Mouse (Mus musculus) thymus, adult 2 months (tissue): ENCODE results near the gene Gm28710.

ENCODE experiments used
- CTCF ChIP-seq: fragments of 200-500 bp; IDR thresholded peaks from 2 replicates; pipeline ENCODE4 v1.5.1; 2012; ENCODE audit warnings: mild to moderate bottlenecking, control low read depth, low read length, moderate library complexity, borderline replicate concordance; ENCODE audit not compliant: control insufficient read depth, poor library complexity, insufficient read depth; ENCODE audit errors: extremely low read depth
- POLR2A ChIP-seq: fragments of 200-500 bp; IDR thresholded peaks from 2 replicates; pipeline ENCODE4 v1.6.1; 2012; ENCODE audit warnings: mild to moderate bottlenecking, low read length, control low read depth, moderate library complexity; ENCODE audit not compliant: control insufficient read depth, poor library complexity, insufficient read depth; ENCODE audit errors: extremely low read depth

DNA sequence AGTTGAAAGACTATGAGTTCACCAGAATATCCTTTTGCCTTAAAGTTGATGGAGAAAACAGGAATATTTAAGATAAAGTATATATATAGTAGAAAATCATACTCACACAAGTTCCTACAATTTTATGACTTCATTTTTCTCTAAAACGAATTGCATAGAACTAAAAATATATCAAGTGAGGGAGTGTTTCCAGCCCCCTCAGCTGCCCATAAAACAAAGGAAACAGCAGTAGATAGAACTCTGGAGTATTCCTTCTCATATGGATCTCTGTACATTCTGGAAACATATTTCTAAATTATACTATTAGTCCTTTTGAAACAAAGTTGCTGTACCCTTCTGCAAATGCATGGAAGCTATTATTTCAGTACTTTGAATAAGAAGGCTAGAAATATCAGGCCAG lies 130.9 kb downstream of the Gm28710 start:
- no peak for TF ChIP-seq CTCF
- no peak for TF ChIP-seq POLR2A
